Mouse (Mus musculus) cerebellum, postnatal 36 days (tissue): ENCODE data around the gene Inpp4b.
"Not testable (repeated sequence)": the region's sequence is repeated elsewhere in the genome, so short reads cannot be mapped to it uniquely, and the experiment has no call there.

Source experiments
- DNase-seq, 2 experiments: peaks; one replicate each; pipeline ENCODE4 v3.0.0; 2021 to 2022; ENCODE audit warnings: mixed read lengths in 2 of 2

The Inpp4b gene

GRCm38 (mm10) chr8:82005466-82005865 lies 663.1 kb downstream of the Inpp4b start:
- DNase-seq = no peak

- no peak for DNase-seq
Measured at GRCm38 (mm10) chr8:82017792-82018191, 675.4 kb downstream of the Inpp4b start.

GRCm38 (mm10) chr8:82027401-82027800 lies 685.0 kb downstream of the Inpp4b start:
- DNase-seq = peak; percentile 10 to 32

GRCm38 (mm10) chr8:82028896-82029295 lies 686.5 kb downstream of the Inpp4b start:
- DNase-seq = peak; percentile 21 to 46

- DNase-seq = not testable (repeated sequence)
Measured at GRCm38 (mm10) chr8:82032035-82032434, 689.7 kb downstream of the Inpp4b start.

- no peak for DNase-seq
Measured at GRCm38 (mm10) chr8:82054030-82054429, 711.7 kb downstream of the Inpp4b start.

- DNase-seq = no peak
Measured at GRCm38 (mm10) chr8:82067619-82068018, 725.3 kb downstream of the Inpp4b start.

GRCm38 (mm10) chr8:82079267-82079666 lies 736.9 kb downstream of the Inpp4b start:
- DNase-seq = no peak

GRCm38 (mm10) chr8:82086631-82087030 lies 744.3 kb downstream of the Inpp4b start:
- not testable (repeated sequence) for DNase-seq

GRCm38 (mm10) chr8:82090901-82091300 lies 748.5 kb downstream of the Inpp4b start:
- no peak for DNase-seq

- DNase-seq = no peak
Measured at GRCm38 (mm10) chr8:82093274-82093673, 750.9 kb downstream of the Inpp4b start.

- no peak for DNase-seq
Measured at GRCm38 (mm10) chr8:82104560-82104959, 762.2 kb downstream of the Inpp4b start.

- no peak for DNase-seq
Measured at GRCm38 (mm10) chr8:82106131-82106530, 763.8 kb downstream of the Inpp4b start.

- DNase-seq = no peak
Measured at GRCm38 (mm10) chr8:82150272-82150671, 807.9 kb downstream of the Inpp4b start.

- no peak for DNase-seq
Measured at GRCm38 (mm10) chr8:82157928-82158327, 815.6 kb downstream of the Inpp4b start.
